Mouse (Mus musculus) layer of hippocampus, postnatal 10 days (tissue): ENCODE measurements around the gene Ahdc1. TPM values are rescaled to one million over a fixed set of nuclear protein-coding genes. Genes with fewer than 3 reads are reported as not detected.
"Not testable (repeated sequence)": the region's sequence is repeated elsewhere in the genome, so short reads cannot be mapped to it uniquely, and the experiment has no call there.

Experiments
- DNase-seq, 2 experiments: peaks; one replicate each; pipeline ENCODE4 v3.0.0; 2021; ENCODE audit warnings: low spot score in 2 of 2
- total RNA-seq, 2 experiments: library from RNA; stranded (reverse); gene quantifications; 2 replicates each; pipeline ENCODE4 v1.2.3; 2021

Ahdc1 gene
- total RNA-seq, 2 experiments from 2014 or later, result 98.1 to 103 TPM

DNA sequence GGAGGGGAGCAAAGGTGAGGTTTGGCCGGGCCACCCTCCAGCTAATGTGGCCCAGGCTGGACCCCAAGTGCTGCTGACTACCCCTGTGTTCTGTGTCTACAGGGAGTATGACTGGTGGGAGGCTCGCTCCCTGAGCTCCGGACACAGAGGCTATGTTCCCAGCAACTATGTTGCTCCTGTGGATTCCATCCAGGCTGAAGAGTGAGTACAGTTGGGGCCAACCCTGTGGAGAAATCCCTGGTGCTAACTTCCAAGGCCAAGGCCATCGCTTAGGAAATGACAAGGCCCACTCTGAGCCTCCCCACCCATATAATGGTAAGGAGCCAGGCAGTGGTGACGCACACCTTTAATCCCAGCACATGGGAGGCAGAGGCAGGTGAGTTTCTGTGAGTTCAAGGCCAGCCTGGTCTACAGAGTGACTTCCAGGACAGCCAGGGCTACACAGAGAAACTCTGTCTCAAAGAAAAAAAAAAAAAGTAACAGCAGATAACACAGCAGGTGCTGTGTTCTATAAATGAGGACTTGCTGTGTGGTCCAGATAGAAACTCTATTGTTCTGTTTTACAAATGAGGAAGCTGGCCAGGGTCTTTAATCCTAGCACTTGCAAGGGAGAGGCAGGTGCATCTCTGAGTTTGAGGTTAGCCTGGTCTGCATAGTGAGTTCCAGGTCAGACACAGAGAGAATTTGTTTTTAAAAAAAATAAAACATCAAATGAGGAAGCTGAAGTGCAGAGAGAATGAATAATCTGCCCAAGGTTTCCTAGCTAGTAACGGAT, 22.3 kb upstream of the Ahdc1 start:
- DNase-seq, result no peak

DNA sequence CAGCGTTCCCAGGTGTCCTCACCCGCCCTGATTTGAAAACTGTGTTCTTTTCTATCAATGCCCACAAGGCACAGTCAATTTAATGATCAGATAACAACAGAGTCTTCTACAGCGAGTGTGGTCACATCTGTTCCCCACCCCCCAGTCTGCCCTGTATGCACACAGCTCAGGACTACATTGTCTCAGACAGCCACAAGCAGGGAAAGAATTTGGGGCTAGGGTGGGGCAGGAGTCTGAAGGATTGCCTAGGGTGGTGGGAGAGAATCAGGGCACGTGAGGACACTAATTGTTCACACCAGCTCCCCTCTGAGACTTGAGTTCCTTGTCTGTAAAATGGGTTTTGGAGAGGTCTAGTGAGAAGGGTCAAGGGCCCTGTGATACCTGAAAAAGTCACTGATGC, 17.5 kb upstream of the Ahdc1 start:
- no peak for DNase-seq

DNA sequence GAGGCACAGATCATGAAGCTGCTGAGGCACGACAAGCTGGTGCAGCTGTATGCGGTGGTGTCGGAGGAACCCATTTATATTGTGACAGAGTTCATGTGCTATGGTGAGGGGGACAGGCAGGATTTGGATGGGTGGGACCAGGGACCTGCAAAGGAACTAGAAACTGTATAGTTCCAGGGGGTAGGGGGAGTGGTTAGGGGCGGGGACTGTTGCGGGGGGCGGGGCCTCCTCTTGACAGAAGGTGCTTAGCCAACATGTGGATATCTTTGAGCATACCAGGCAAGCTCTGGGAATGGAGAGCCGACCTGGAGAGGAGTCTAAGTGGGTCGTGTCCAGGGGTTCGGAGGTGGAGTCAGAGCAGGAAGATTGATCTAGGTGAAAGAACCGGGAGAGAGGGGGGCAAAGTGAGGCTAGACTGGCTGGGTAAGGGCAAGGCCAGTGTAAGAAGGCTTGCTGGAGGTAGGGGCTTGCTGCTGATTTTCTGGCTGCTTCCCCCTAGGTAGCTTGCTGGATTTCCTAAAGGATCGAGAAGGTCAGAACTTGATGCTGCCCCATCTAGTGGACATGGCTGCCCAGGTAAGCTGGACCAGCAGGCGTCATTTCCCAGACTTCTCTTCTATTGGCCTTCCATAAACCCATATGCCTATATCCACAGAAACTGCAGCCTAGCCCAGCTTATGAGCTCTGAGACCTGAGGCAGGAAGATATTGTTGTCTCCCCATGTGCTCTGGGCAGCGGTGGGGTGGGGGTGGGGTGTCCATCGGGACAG, 13.4 kb upstream of the Ahdc1 start:
- no peak for DNase-seq

DNA sequence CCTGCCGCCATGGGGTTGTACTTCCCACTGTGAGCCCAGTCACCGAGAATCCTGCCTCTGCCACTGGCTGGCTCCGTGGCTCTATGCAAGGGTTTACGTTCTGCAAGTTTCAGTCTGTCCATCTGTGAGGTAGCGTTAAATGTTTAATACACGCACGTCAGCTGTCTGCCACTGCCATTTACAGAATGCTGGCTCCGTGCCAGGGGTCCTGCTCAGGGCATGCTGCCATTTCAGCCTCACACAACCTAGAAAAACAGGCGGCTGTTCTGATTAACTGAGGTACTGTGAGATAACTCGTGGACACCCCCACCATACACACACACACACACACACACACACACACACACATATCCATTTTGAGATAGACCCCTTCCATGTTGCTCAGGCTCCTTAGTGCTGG, 8.2 kb upstream of the Ahdc1 start:
- DNase-seq, result peak in 1 of 2 experiments; percentile 54

DNA sequence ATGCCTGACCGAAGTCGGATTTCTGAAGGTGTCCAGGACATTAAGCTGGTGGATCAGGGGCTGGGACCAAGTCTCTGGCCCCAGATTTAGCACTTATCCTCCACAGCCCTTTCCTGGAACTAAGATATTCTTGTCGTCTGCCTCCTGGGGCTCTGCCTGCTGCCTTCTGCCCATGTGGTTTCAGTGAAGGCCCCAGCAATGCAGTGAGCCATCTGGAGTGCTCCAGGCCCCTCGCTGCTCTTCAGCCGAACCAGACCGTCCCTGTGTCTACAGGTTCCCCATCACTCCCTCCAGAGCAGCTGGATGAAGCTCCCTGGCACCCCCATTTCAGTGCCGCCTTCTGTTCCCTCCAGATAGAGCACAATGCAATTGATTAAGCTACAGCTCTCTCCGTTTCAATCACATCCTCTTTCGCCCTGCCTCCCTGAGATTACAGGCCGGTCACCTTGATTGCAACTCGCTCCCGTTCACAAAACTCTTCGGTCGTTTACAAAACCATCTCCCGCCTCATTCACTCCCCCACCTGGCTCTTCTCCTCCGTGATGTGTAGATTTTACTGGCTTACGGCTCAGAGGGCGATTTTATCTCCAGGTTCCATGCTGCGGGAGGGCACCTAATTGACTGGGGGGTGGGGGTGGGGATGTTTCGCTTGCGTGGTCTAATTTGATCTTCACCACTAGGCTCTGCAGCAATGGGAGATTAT, 7.6 kb upstream of the Ahdc1 start:
- peak in 1 of 2 experiments; percentile 41 for DNase-seq

DNA sequence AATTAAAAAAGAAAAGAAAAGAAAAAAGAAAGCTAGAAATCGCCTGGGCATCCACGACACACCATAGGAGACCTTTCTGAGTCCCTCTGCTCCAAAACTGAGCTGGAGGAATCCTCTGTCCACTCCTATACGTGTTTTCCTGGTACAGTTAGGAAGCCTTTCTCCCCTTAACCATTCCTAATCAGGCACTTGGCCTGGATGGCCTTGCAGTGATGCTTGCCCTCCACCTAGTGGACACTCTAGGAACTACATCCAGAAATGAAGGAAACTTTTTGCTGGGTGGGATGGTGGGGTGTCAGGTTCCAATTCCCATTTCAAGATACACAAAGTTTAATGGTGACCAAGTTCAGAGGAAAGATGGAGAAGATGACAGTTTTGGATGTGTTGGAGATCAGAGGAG, 5.8 kb upstream of the Ahdc1 start:
- peak; percentile 84 to 87 for DNase-seq

DNA sequence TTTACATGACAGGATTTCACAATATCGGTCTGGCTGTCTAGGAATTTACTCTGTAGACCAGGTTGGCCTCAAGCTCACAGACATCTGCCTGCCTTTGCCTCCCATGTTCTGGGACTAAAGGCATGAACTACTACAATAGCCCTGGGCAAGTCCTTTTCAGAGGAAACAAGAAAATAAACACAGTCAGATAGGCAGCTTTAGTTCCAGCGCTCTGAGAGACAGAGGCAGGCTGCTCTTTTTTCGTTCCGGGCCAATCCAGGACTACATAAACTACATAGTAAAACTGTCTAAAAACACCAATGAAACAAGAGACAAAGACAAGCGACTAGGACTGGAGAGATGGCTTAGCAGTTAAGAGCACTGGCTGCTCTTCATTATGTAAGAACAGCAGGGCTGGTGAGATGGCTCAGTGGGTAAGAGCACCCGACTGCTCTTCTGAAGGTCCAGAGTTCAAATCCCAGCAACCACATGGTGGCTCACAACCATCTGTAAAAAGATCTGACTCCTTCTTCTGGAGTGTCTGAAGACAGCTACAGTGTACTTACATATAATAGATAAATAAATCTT, 5.1 kb upstream of the Ahdc1 start:
- DNase-seq, result not testable (repeated sequence)

DNA sequence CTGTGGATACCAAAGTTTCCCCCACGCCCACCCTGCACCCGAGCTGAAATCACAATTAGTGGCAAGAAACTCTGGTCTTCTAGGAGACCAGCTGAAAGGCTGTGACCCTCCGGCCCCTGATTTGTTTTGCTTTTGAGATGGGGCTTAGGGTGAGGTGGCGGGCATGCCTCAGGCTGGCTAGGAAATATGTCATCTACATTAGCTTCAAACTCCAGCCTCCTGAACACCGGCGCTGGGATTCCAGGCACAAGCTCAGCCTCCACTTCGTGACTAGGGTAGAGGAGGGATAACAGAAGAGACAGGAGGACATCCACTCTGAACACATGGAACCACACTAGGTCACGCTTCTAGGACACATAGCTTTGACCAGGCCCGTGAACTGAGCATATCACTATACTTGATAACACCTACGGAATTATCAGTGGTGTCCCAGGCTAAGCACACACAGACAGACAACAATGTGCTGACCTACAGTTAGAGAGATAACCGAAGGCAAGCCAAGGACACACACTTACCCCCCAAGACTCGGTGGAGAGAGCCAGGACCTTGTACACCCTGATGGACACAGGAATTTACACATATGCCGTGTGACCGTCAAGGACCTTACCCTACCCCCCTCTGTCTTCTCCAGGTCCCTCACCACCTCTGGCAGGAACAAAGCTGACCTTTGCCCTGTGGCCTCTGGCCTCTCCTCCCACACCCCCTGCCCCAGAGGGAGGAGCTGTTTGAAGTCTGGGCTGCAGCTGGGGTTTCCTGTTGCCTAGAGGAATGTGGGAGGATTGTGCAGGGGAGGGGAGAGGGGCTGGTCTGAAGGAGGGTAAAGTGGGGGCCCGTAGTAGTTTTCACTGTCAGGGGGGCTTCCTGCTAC, 3.3 kb upstream of the Ahdc1 start:
- peak in 1 of 2 experiments; percentile 18 for DNase-seq

DNA sequence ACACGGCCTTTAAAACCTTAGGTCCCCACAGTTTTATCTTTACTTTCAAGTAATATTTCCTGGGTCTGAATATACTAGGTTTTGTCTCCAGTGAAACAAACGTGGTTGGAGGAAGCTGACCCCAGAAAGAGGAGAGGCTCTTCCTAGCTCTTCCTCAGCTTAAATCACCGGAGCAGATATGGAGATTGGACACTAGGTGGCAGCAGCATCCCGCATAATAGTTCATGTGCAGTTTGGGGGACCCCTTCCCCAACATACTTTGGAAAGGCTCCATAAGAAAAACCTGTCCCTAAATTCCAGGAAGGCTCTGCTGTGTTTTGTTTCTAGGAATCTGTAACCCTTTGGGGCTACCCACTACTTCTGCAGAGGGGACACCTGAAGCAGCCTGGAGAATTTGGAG, 1.9 kb upstream of the Ahdc1 start:
- DNase-seq, result peak; percentile 80 to 82

DNA sequence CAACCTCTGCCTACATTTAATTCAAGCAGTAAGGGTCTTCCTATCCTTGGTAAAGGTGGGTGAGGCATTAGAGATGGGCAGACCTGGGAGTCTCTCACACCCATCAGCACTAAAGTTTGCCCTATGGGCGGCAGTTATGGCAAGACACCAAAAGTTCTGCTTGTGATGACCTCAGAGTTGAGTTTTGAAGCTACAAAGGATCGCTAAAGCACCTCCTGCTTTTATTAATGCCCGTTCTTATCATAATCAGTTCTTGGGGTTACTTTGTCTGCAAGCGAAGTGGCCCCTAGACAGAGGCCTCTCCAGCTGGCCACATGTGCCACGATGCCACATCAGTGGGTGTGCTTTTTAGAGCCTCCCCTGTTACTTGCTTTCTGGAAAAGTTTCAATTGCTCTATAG, 1.4 kb upstream of the Ahdc1 start:
- DNase-seq, result no peak

DNA sequence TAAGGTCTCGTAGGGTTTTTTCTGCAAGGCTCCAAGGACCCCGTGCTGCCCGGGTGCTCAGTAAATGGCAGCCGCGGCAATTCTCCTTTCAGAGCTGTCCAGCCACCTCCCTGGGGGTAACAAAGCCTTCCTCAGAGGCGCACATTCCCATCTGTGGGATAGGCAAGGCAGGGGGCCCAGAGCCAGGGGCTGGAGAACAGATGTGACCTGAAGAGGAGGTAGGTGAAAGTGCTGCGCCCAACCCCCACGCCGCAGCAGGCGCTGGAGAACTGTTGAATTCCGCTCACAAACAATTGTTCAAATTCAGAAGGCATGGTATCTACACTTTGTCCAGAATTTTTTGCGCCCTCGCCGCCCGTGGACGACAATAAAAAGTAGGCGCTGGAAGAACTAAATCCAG, 449 bp upstream of the Ahdc1 start:
- DNase-seq, result no peak

DNA sequence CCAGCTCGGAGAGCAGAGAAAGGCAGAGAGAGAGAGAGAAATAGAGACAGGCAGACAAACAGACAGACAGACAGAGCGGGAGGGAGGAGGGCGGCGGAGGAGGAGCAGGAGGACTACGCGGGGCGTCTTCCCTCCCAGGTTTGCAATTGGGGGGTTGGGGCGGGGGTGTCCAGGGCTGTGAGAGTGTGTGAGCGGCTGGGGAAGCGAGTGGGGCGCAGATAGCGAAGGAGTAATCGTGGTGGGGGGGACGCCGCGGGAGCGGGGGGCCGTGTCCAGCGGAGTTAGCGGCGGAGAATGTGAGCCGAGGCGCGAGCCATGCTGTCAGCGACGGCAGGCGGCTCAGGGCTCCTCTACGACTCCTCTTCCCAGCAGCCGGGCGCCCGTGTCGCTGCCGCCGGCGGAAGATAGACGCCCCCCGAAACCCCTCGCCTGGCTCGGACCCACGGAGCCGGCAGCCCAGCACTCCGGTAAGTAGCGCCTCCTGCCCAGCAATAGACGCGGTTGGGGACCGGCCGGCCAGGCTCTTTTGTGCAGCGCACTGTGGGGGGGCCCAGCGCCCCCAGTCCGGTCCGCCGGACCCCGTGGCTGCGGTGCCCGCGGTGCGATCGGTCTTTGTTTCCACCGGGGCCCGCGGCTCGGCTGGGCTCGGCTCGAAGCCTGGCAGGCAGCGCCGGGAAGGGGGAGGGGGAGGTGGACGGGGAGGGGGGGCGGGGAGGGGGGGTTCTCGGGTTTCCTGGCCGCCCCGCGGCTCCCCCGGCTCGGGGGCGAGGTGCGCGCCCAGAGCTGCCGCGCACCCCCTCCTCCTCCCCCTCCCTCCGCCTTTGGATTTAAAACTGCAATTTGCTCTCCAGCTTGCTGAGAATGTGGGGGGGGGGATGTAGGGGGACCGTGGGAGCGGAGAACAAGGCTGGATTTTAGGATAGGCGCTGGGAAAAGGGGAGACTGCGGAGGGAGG, 1.0 kb downstream of the Ahdc1 start:
- peak; percentile 51 to 73 for DNase-seq

DNA sequence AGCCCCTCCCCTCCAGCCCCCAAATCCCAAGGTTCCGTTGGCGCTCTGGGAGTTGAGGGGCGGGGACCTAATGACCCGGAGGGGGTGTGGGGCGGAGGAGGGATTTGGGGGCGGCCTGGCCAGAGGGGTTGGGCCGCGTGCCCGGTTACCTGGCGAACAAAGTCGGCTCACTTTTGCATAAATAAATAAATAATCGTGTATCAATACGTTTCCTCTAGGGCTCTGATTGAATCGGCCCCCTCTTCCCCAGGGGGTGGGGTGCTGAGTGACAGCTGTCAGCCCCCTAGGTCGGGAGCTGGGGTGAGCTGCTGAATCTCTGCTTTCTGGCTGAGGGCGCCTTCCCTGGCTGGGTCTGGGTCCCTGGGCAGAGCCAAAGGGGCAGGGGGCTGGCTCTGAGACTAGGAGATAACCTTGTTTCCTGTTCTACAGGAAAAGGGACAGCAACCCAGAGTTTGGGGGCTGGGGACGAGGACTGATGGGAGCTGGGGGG, 1.8 kb downstream of the Ahdc1 start:
- DNase-seq, result peak; percentile 58 to 68

DNA sequence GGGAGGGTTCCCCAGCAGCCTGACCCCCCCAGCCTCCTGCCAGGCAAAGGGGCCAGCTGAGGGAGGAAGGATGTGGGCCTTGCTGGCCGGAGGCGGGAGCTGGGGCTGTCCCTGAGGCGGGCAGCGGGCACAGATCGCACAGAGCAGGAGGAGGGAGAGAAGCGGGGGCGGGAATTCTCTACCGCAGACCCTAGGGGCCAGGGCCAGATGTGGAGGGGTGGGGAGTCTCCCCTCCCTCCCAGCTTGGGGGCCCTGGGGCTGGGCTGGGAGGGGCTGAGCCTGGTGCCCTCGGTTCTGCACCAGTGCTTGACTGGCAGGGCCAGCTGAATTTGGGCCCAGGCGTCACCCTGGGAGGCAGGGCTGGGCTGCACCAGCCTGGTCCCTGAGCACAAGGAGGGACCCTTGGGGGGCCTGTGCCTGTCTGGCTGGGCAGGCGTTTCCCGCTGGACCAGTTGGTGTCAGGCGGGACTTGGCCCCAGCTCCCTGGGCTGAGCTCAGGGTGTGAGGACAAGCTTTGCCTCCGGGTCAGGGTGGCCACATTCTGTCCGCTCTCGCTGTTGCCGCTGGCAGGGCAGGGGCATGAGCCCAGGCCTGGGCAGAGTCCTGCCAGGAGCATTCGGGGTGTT, 2.3 kb downstream of the Ahdc1 start:
- peak; percentile 66 for DNase-seq

DNA sequence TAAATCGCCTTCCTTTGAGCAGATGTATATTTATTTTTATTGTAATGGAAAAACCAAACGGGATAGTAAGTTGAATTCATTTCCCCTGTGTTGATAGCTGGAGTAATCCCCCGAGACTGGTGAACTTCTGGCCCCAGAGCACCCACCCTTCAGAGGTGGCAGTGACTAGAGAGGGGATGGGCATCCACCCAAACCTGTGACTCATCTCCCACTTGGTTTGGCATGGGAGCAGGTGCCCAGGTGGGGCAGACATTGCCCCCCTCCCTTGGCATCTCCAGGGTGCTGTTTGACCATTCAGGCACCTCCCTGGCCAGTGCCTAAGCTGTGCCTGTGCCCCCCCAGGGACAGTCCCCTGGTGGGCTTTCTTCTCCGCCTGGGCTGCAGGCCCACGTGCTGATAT, 3.0 kb downstream of the Ahdc1 start:
- peak in 1 of 2 experiments; percentile 47 for DNase-seq

DNA sequence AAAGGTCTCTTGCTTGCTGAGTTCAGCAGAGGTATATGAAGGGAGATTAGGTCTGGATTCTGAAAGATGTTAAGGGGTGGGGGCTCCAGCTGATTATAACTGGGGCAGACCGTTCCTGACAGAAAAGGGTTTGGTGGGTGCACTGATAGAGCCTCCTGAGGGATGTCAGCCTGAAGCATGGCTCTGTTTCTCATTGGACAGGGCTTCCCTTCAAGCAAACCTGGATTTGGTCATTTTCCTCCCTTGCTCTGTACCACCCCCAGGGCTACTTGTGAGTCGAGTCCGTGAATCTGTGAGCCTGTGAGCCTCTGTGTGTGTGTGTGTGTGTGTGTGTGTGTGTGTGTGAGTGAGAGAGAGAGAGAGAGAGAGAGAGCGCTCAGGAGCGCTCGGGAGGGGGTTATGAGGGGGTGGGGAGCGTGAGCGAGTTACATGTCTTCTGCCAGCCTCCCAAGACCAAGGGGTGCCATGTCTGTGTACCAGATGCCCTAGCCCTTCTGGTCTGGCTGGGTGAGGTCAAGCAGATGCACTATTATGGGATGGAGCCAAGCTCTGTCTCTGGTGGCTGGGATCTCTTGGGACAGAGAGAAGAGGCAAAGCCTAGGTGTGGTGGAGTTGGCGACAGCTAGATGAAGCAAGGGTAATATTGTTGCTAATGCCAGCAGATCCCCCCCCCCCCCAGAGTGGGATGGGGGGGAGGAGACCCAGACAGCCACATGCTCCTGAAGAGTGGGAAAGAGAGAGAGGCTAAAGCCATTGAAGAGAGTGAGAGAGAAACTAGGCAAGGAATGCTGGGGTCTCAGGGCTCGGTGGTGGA, 4.0 kb downstream of the Ahdc1 start:
- no peak for DNase-seq

DNA sequence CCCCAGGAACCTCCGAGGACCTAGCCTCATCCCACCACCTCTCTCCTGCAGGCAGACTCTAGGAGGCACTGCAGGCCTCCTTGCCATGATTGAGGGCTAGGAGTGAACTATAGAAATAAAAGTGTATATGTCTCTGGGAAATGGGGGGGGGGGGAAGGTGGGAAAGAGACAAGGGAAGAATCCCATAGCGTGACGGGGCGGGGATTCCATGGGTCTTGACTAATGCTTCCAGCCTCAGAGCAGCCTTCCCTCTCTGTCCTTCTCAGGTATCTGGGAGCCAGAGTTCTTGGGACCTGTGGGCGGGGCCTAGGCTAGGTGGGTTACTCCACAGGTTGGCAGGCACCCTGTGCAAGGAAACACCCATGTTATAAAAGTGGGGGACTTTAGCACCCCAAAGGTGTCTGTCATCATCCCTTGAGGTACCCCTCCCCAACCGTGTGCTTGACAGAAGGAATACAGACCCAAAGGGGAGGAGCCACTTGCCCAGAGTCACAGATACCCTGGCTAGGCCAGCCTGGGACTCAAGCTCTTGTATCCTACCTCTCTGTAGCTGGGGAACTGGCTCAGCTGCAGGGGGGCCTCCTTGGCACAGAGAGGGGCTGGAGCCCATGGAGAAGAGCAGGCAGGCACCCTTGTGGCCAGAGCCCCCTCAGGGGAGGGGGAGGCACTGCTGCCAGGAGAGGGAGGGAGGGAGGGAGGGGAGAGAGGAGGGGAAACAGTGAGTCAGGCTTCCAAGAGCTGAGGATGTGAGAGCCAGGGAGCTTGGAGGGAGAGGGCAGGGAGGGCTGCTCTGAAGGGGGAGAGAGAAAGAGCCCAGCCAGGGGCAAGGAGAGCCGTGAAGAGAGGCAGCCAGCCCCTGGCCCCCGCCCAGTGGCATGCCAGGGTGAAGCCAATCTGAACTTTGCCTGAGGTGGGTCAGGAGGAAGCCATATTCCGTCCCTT, 4.9 kb downstream of the Ahdc1 start:
- no peak for DNase-seq
